Mouse (Mus musculus): ENCODE data around the gene Mansc1. TPM values are rescaled to one million over a fixed set of nuclear protein-coding genes. Genes with fewer than 3 reads are reported as not detected.
A peak's percentile ranks its signal among the peaks of the same experiment; 100 is the strongest.

The Mansc1 gene
- total RNA-seq, 4 experiments from 2014 or later = 13.4 to 18.7 (median 14.5) TPM

GRCm38 (mm10) chr6:134639900-134640299 is 7.6 kb upstream of the Mansc1 start:
- DNase-seq (ENCODE audit: low spot score in 2 of 2) = no peak

- no peak for DNase-seq (ENCODE audit: low spot score in 2 of 2)
Measured at GRCm38 (mm10) chr6:134639210-134639609, 6.9 kb upstream of the Mansc1 start, which contains the start of gene Borcs5. Borcs5 (plus strand) TSS chr6:134639510.

DNA sequence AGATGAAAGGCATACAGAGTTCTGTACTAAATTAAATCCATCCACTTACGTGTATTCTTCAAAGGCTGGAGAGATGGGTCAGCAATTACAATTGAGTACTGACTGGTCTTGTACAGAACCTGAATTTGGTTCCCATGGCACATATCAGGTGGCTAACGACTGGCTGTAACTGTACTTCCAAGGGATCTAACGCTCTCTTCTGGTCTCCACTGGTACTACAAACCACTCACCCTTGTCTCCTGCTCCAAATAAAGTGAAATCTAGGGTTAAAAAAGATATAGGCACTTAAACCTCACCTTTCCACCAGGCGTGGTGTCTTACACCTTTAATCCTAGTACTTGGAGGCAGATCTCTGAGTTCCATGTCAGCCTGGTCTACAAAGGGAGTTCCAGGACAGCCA is 4.2 kb upstream of the Mansc1 start:
- DNase-seq (ENCODE audit: low spot score in 2 of 2) = no peak

GRCm38 (mm10) chr6:134633553-134633952 is 1.3 kb upstream of the Mansc1 start:
- no peak for DNase-seq (ENCODE audit: low spot score in 2 of 2)

DNA sequence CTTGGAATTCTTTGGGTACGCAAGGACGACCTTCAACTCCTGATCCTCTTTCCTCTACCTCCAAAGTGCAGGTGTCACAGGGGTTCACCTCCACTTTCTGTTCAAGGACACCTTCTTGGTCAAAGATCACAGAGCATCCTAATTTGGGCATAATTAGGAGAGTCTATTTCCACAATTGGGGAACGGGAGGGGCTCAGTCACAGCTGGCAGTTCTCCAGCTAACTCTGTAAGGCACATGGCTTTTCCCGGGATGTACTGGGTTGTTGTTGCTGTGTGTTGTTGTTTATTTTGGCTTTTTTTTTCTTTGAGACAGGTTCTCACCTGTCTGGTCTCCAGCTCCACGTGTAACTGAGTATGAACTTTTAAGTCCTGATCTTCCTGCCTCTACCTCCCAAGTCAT is 468 bp upstream of the Mansc1 start:
- DNase-seq (ENCODE audit: low spot score in 2 of 2) = no peak

- no peak for DNase-seq (ENCODE audit: low spot score in 2 of 2)
Measured at GRCm38 (mm10) chr6:134630447-134630846, 1.8 kb downstream of the Mansc1 start.

GRCm38 (mm10) chr6:134626564-134626963 is 5.7 kb downstream of the Mansc1 start:
- DNase-seq (ENCODE audit: low spot score in 2 of 2) = no peak

DNA sequence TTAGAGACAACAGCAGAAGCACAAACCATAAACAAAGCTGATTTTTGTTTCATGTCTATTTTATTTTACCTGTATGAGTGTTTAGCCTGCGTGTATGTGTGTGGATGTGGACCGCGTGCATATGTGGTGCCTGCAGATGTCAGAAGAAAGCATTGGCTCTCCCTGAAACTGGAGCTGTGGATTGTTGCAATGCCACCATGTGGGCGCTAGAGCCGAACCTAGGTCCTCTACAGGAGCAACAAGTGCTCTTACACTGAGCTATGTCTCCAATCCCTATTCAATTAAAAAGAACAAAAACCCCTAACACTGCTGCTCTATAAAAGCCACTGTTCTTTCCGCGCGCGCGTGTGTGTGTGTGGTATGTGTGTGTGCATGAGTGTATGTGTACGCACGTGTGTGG is 6.9 kb downstream of the Mansc1 start:
- no peak for DNase-seq (ENCODE audit: low spot score in 2 of 2)

- no peak for DNase-seq (ENCODE audit: low spot score in 2 of 2)
Measured at GRCm38 (mm10) chr6:134621552-134621949, 10.7 kb downstream of the Mansc1 start.

DNA sequence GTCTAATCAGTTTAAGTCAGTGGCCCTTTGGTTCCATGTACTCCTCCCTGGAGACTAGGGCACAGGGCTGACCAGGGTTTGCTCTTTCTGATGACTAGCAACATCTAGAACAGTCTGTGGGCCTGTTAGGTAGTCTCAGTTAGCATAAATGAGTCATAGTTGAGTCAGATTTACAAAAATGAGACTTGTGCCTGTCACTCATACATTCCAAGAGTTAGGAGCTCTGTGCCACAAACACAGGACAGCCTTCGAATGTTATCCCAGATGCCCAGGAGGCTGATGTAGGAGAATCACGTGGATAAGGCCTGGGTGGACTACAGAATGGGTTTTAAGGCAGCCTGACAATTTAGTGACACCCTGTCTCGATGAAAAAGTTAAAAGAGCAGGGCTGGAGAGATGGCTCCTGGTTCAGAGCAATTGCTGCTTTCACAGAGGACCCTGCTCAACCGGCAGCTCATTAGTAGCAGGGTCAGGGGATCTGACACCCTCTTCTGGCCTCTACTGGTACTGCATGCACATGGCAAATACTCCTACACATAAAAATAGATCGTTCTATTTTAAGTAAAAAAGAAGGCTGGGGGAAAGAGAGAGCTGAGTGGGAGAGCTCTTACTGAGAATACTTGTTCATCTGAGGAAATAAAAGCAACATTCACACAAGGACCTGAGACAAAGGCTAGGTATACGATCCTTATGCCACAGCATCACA is 11.3 kb downstream of the Mansc1 start:
- no peak for DNase-seq (ENCODE audit: low spot score in 2 of 2)

DNA sequence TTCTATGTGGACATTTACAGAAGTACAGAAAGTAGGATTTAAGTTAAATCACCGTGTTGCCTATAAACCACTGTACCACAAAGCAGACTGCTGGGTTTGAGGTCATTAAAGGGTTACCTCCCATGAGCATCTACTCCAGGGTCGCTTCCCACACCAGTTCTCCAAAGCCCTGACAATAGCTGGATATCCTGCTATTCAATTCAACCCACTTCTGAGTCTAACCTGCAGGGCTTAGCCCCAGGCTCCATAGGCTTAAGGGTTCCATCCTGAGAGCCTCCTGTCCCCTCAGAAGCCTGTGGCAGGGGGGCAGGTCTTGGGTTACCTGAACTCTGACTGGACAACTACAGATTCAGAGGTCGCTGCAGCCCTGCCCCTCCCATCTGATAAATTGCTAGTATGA is 12.2 kb downstream of the Mansc1 start:
- DNase-seq (ENCODE audit: low spot score in 2 of 2) = no peak

- no peak for DNase-seq (ENCODE audit: low spot score in 2 of 2)
Measured at GRCm38 (mm10) chr6:134617589-134617988, 14.7 kb downstream of the Mansc1 start.

DNA sequence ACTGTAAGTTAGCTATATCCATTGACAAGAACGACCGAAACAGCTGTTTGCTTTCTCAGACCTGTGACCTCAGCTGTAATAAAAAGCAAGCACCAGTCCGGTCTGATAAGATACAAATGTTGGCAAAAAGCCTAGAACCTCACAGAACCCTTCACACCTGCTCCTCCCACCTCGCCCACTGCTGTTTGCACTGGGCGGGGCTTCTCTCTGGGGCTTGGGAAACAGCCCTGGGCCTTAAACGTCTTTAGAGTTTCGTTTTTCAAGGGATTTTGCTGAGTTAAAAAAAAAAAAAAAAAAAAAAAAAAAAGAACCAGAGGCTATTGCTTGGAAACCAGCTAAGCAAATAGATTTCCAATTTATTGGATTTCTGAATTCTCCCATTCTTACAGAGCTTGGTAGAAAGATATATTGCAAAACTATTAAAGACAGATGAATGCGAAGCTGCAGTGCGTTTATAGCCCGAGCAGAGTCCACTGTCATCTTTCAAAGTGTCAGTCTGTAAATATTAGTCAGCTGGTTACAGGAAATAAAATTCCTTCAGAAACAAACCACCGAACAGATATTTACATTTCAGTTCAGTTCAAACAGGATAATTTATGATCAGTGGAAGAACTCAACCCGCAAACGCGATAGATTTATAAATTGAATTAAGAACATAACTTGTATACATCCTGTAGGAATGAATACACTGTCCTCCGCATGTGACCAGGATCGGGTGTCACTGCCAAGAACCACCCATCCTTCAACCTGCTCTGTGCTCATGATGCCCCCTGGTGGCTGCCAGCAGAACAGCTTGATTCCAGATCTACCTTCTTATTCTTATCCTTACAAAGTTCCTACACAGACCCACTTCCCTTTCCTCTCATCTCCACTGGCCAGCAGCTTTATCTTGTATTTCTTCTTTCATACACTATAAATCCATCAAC is 17.3 kb downstream of the Mansc1 start:
- DNase-seq (ENCODE audit: low spot score in 2 of 2) = peak; percentile 68 to 77

DNA sequence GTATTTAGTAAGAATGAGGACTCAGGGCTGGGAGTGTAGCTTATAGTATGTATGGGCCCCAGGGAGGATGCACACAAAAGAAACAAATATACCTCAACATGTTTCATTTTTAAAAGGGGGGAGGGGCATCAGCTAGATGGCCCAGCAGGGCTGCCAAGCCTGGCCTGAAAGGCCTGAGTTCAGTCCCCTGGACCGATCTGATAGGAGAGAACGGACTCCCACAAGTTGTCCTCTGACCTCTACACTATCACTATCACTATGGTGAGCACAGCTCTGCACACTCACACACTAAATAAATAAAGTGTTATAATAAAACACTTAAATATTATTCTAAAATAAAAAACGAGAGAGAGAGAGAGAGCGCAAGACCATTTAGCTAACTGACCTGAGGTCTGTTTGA is 18.0 kb downstream of the Mansc1 start:
- DNase-seq (ENCODE audit: low spot score in 2 of 2) = no peak

GRCm38 (mm10) chr6:134611896-134612295 is 20.4 kb downstream of the Mansc1 start:
- no peak for DNase-seq (ENCODE audit: low spot score in 2 of 2)

DNA sequence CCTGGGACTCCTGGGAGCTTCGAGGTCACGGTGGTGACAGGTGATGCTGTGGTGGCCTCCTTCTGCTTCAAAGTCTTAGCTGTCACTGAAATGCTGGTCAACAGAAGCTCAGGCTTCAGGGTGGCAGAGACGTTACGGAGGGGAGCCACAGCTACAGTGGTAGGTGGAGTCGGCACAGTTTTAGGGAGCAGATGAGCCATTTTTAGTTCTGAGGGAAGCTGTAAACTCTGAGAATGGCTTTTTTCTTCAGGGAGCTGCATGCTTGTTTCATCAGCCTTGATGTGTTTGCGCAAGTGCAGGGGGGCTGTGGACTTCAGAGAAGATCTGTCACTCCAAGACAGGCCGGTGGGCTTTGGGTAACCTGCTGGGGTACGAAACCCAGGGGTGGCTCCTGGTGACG is 21.9 kb downstream of the Mansc1 start:
- no peak for DNase-seq (ENCODE audit: low spot score in 2 of 2)

GRCm38 (mm10) chr6:134606949-134607746 is 25.1 kb downstream of the Mansc1 start:
- DNase-seq (ENCODE audit: low spot score in 2 of 2) = no peak

- no peak for DNase-seq (ENCODE audit: low spot score in 2 of 2)
Measured at GRCm38 (mm10) chr6:134606540-134606939, 25.7 kb downstream of the Mansc1 start.

GRCm38 (mm10) chr6:134605196-134605595 is 27.1 kb downstream of the Mansc1 start:
- DNase-seq (ENCODE audit: low spot score in 2 of 2) = no peak

GRCm38 (mm10) chr6:134602371-134603003 is 29.8 kb downstream of the Mansc1 start:
- no peak for DNase-seq (ENCODE audit: low spot score in 2 of 2)

DNA sequence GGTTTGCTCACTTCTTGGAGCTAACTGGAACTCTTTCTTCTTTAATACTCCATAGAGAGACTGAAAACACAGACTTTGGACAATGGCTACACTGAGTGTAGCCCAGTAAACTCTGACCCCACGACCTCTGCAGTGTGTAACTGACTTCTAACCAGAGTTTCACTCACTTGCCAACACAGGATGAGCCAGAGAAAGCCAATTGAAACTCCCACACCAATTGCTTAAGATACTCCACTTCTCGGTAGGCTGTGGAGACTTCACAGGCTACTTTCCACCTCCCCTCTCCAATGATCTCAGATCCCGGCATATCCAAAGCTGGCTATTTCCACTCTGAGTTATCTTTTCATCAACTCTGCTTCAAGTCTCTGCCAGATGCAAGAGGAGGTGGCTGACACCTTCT is 30.5 kb downstream of the Mansc1 start:
- DNase-seq (ENCODE audit: low spot score in 2 of 2) = no peak
